Mouse (Mus musculus) embryonic fibroblast, embryonic 13.5 days (primary cell): ENCODE measurements around the gene Vmac.

ENCODE experiments used
- CTCF ChIP-seq: IDR thresholded peaks from 2 replicates; pipeline ENCODE4 v1.5.1; 2011; ENCODE audit warnings: mild to moderate bottlenecking, control low read depth, low read length, moderate library complexity, borderline replicate concordance; ENCODE audit not compliant: insufficient read depth
- POLR2A ChIP-seq: IDR thresholded peaks from 2 replicates; pipeline ENCODE4 v1.6.1; 2011; ENCODE audit warnings: low read depth, mild to moderate bottlenecking, control low read depth, low read length, moderate library complexity

DNA sequence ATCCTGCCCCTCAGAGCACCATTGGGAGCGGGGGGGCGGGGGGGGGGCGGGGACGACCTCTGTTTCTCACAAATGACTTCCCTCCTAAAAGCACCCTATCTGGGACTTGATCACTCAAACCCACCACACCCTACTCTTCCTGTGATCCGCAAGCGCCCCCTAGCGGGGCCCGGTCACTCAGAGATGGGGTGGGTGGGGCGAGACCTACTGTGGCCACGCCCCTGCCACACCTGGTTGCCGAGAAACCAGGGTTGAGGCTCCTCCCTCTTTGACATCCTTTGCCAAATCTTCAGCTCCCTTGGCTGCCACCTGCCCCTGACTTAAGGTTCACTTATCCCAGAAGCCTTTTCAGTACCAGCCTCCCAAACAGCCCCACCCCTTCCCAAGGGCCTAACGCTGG is 40.3 kb upstream of the Vmac start:
- no peak for TF ChIP-seq POLR2A
- TF ChIP-seq CTCF, result no peak
